In the genomic region with DNA sequence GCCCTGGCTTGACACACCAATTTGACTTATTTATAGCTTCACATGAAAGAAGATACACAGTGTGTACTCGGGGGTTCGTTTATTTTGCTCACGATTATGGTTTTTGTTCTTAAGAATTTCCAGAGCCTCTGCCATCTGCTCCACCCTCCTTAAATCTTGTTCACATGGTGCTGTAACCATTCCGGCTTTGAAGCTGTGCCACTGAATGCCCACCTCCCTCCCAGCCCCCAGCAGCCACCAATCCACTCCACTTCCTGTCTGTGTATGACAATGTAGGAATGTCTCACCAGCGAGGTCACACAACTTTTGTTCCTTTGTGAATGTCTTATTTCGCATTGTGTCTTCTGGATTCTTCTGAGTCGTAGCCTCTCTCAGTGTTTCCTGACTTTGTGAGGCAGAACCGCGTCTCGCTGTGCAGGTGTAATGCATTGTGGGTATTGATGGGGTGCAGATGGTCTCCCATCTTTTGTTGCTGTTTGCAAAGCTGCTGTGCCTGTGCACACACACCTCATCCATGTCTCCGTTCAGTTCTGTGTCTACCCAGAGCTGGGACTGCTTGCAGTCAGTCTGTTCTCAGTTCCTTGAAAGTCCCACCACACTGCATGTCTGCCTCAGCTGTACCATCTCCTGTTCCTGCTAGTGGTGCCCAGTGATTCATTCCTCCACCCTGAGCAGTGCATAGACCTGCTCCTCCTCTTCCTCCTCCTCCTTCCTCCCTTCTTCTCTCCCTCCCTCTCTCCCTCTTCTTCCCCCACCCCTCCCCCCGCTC, we compare ENCODE assay signal across 19 mouse cellular contexts.
DNase-seq lines count a peak whose midpoint lies in the region; ATAC-seq lines count a peak whose summit lies in the region.
"Had no signal": no experiment of that assay in that cellular context is flagged by ENCODE, and none has a peak within 500 bp of the region (broad histone marks: within the 10 kb centered on the region; RNA-seq: fewer than 3 reads in every experiment).

No protein-coding gene starts in this region.

- 53% methylated on average over 12 of the region's 12 CpGs for WGBS in forebrain, embryonic 13.5 days
- WGBS in forebrain, embryonic 10.5 days = 90% methylated on average over 12 of the region's 12 CpGs
- 50% methylated on average over 12 of the region's 12 CpGs for WGBS in forebrain, embryonic 16.5 days

- H3K27ac ChIP-seq in forebrain, embryonic 13.5 days = no peak overlapping the region
- H3K27ac ChIP-seq in forebrain, embryonic 10.5 days = no peak overlapping the region
- H3K27ac ChIP-seq in forebrain, embryonic 16.5 days (ENCODE audit: low read length) = no peak overlapping the region
- H3K27ac ChIP-seq: embryonic facial prominence, embryonic 12.5 days; hindbrain, embryonic 15.5 days had no signal

- no peak overlapping the region for H3K4me2 ChIP-seq in forebrain, embryonic 13.5 days
- no peak overlapping the region for H3K4me2 ChIP-seq in forebrain, embryonic 16.5 days (ENCODE audit: low read length)
- H3K4me2 ChIP-seq: embryonic facial prominence, embryonic 12.5 days; heart, embryonic 12.5 days; hindbrain, embryonic 15.5 days had no signal

- H3K9ac ChIP-seq in forebrain, embryonic 13.5 days = no peak overlapping the region
- no peak overlapping the region for H3K9ac ChIP-seq in forebrain, embryonic 16.5 days (replicated peaks; ENCODE audit: low read depth, low read length)
- H3K9ac ChIP-seq: embryonic facial prominence, embryonic 12.5 days; heart, embryonic 12.5 days; hindbrain, embryonic 15.5 days had no signal

- no peak overlapping the region for H3K4me3 ChIP-seq in forebrain, embryonic 13.5 days
- H3K4me3 ChIP-seq in forebrain, embryonic 10.5 days = no peak overlapping the region
- peak overlapping the region; percentile 20 for H3K4me3 ChIP-seq in megakaryocyte, embryonic 14.5 days (replicated peaks)
- H3K4me3 ChIP-seq in forebrain, embryonic 16.5 days (replicated peaks; ENCODE audit: low read length) = no peak overlapping the region
- H3K4me3 ChIP-seq: embryonic facial prominence, embryonic 12.5 days; heart, embryonic 12.5 days; hindbrain, embryonic 15.5 days had no signal

- 0 out of 2 replicates have a peak, but pooled peaks have one; percentile 33 for ATAC-seq in forebrain, embryonic 13.5 days
- no peak for ATAC-seq in megakaryocyte, adult 5-6 weeks (ENCODE audit: poor library complexity, severe bottlenecking)
- ATAC-seq in forebrain, embryonic 16.5 days = peak; percentile 66
- ATAC-seq: activated CD4-positive, CD25-positive, alpha-beta regulatory T cell, adult 4 months; intestine, embryonic 16.5 days had no signal

- peaks cover 12% of the 10 kb centered on the region for H3K4me1 ChIP-seq in forebrain, embryonic 13.5 days
- peaks cover 26% of the 10 kb centered on the region for H3K4me1 ChIP-seq in forebrain, embryonic 10.5 days
- peaks cover 8% of the 10 kb centered on the region; the same call in 1 of the 2 replicates for H3K4me1 ChIP-seq in megakaryocyte, embryonic 14.5 days
- peaks cover 6% of the 10 kb centered on the region; the same call in 1 of the 2 replicates for H3K4me1 ChIP-seq in forebrain, embryonic 16.5 days (replicated peaks; ENCODE audit: control insufficient read depth, insufficient read depth, low read length)

- DNase-seq in forebrain, embryonic 10.5 days (ENCODE audit: extremely low spot score, low spot score) = no peak
- DNase-seq in c-Kit-positive CD71-positive TER-119-positive erythroid progenitor cells, embryonic 14.5 days (ENCODE audit: low spot score) = no peak
- no peak for DNase-seq in adrenal gland, postnatal 14 days
- DNase-seq: adrenal gland, postnatal 25 days; cerebellum, adult 11-12 months; cerebellum, adult 9-10 months; cerebellum, postnatal 25 days; gastrocnemius, postnatal 14 days; heart, postnatal 36 days had no signal

- no peaks in the 10 kb centered on the region for H3K9me3 ChIP-seq in forebrain, embryonic 13.5 days (replicated peaks)
- no peaks in the 10 kb centered on the region for H3K9me3 ChIP-seq in forebrain, embryonic 10.5 days
- no peaks in the 10 kb centered on the region for H3K9me3 ChIP-seq in megakaryocyte, embryonic 14.5 days
- no peaks in the 10 kb centered on the region for H3K9me3 ChIP-seq in forebrain, embryonic 16.5 days (ENCODE audit: control insufficient read depth, low read length)
- H3K9me3 ChIP-seq: embryonic facial prominence, embryonic 12.5 days; heart, embryonic 12.5 days; hindbrain, embryonic 15.5 days had no signal

- H3K27me3 ChIP-seq in forebrain, embryonic 13.5 days = peaks cover 4% of the 10 kb centered on the region
- H3K27me3 ChIP-seq in forebrain, embryonic 10.5 days (ENCODE audit: poor library complexity, severe bottlenecking) = peaks cover 14% of the 10 kb centered on the region
- peaks cover 88% of the 10 kb centered on the region for H3K27me3 ChIP-seq in megakaryocyte, embryonic 14.5 days (replicated peaks)
- H3K27me3 ChIP-seq in forebrain, embryonic 16.5 days (replicated peaks; ENCODE audit: control insufficient read depth, insufficient read depth, low read length) = no peaks in the 10 kb centered on the region
- H3K27me3 ChIP-seq: Patski had no signal

- H3K36me3 ChIP-seq in forebrain, embryonic 13.5 days (ENCODE audit: poor library complexity, severe bottlenecking) = no peaks in the 10 kb centered on the region
- no peaks in the 10 kb centered on the region for H3K36me3 ChIP-seq in forebrain, embryonic 10.5 days (replicated peaks)
- H3K36me3 ChIP-seq in megakaryocyte, embryonic 14.5 days (replicated peaks; ENCODE audit: low read length) = no peaks in the 10 kb centered on the region
- no peaks in the 10 kb centered on the region for H3K36me3 ChIP-seq in forebrain, embryonic 16.5 days (ENCODE audit: control insufficient read depth, insufficient read depth)
- H3K36me3 ChIP-seq: embryonic facial prominence, embryonic 12.5 days; heart, embryonic 12.5 days; hindbrain, embryonic 15.5 days had no signal
